Mouse (Mus musculus): ENCODE results near the gene Vgf.

GRCm38 (mm10) chr5:136982338-136982930 is 43.8 kb upstream of the Vgf start:
- TF ChIP-seq CTCF (IDR thresholded peaks at IDR 0.05; ENCODE audit: extremely low read depth, insufficient read depth, insufficient read length, insufficient replicate concordance) (peak; percentile 60), POLR2A (IDR thresholded peaks at IDR 0.05; ENCODE audit: low read depth, low read length) (no peak)

All from spleen, adult 2 months (tissue).